11 mouse cellular contexts compared by ENCODE assay signal in the genomic region with DNA sequence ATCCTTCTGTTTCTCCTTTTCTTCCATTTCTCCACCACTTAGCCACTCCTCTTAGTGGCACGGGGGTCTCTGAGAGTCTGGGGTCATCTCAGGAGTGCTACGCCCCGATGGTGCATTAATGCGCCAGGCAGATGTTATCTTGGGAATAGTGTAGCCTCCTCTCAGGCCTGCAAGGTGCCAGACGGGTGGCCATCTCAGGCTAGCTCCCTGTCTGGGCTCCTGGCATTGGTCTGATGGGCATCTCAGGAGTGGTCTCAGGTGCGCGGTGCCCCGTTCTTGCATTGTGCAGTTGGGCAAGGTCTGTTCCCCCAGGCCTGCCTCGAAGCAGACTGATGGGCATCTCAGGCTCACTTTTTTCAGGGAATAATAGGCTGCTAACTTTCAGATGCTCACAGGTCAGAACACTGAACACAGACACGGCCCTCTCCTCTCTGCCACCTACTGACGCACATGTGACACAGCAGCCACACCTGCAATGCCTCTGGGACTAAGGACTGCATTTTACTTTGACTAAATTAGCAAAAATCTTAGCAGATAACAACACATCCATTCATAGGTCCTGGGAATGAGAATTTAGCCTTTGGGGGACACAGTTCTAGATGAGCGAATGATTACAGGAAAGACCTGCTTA.
DNase-seq lines count a peak whose midpoint lies in the region; ATAC-seq and TF ChIP-seq lines count a peak whose summit lies in the region.
"Had no signal": no experiment of that assay in that cellular context is flagged by ENCODE, and none has a peak within 500 bp of the region (broad histone marks: within the 10 kb centered on the region; RNA-seq: fewer than 3 reads in every experiment).

No protein-coding gene starts in this region.

- no peak overlapping the region for H3K9ac ChIP-seq in heart, adult 2 months (ENCODE audit: low read depth, low read length)
- H3K9ac ChIP-seq in stomach, postnatal 0 days (ENCODE audit: low read length) = no peak overlapping the region
- H3K9ac ChIP-seq: liver, embryonic 15.5 days had no signal

- H3K27me3 ChIP-seq in heart, adult 2 months (ENCODE audit: control insufficient read depth, insufficient read depth, low read length) = no peaks in the 10 kb centered on the region
- no peaks in the 10 kb centered on the region for H3K27me3 ChIP-seq in thymus, adult 2 months (ENCODE audit: control insufficient read depth, insufficient read depth, low read length)
- H3K27me3 ChIP-seq in stomach, postnatal 0 days (ENCODE audit: control insufficient read depth, insufficient read depth, low read length) = no peaks in the 10 kb centered on the region
- no peaks in the 10 kb centered on the region for H3K27me3 ChIP-seq in forebrain, embryonic 10.5 days (ENCODE audit: poor library complexity, severe bottlenecking)
- H3K27me3 ChIP-seq: liver, embryonic 15.5 days had no signal

- H3K4me3 ChIP-seq in heart, adult 2 months = no peak overlapping the region
- H3K4me3 ChIP-seq in thymus, adult 2 months (ENCODE audit: control insufficient read depth, insufficient read depth, low read length) = no peak overlapping the region
- H3K4me3 ChIP-seq in stomach, postnatal 0 days (ENCODE audit: low read depth, low read length) = no peak overlapping the region
- H3K4me3 ChIP-seq in forebrain, embryonic 10.5 days = no peak overlapping the region
- H3K4me3 ChIP-seq: liver, embryonic 15.5 days had no signal

- peak; percentile 48 for TF ChIP-seq CTCF in heart, adult 2 months (IDR thresholded peaks at IDR 0.05)
- no peak for TF ChIP-seq CTCF in thymus, adult 2 months (IDR thresholded peaks at IDR 0.05; ENCODE audit: borderline replicate concordance, control insufficient read depth, extremely low read depth, insufficient read depth, low read length, poor library complexity)
- peak; percentile 67 for TF ChIP-seq CTCF in stomach, postnatal 0 days (IDR thresholded peaks at IDR 0.05; ENCODE audit: low read depth)

- H3K9me3 ChIP-seq in stomach, postnatal 0 days (ENCODE audit: control insufficient read depth, low read length) = no peaks in the 10 kb centered on the region
- no peaks in the 10 kb centered on the region for H3K9me3 ChIP-seq in forebrain, embryonic 10.5 days
- H3K9me3 ChIP-seq: liver, embryonic 15.5 days had no signal

- TF ChIP-seq POLR2A in heart, adult 2 months (IDR thresholded peaks at IDR 0.05; ENCODE audit: insufficient read depth, low read depth, low read length) = no peak
- no peak for TF ChIP-seq POLR2A in thymus, adult 2 months (IDR thresholded peaks at IDR 0.05; ENCODE audit: control insufficient read depth, extremely low read depth, insufficient read depth, low read length, poor library complexity)

- H3K36me3 ChIP-seq in heart, adult 2 months (ENCODE audit: control insufficient read depth, insufficient read depth, low read length) = no peaks in the 10 kb centered on the region
- H3K36me3 ChIP-seq in thymus, adult 2 months (ENCODE audit: control insufficient read depth, insufficient read depth, low read length) = no peaks in the 10 kb centered on the region
- no peaks in the 10 kb centered on the region for H3K36me3 ChIP-seq in stomach, postnatal 0 days (ENCODE audit: control insufficient read depth, insufficient read depth, low read length)
- H3K36me3 ChIP-seq in forebrain, embryonic 10.5 days (replicated peaks) = no peaks in the 10 kb centered on the region
- H3K36me3 ChIP-seq: G1E; liver, embryonic 15.5 days had no signal

- TF ChIP-seq EP300 in heart, adult 2 months (IDR thresholded peaks at IDR 0.05; ENCODE audit: insufficient read depth, low read depth, low read length) = no peak
- no peak for TF ChIP-seq EP300 in stomach, postnatal 0 days (optimal IDR thresholded peaks at IDR 0.05)

- no peaks in the 10 kb centered on the region for H3K4me1 ChIP-seq in heart, adult 2 months (ENCODE audit: control insufficient read depth, insufficient read depth, low read length)
- H3K4me1 ChIP-seq in thymus, adult 2 months (replicated peaks; ENCODE audit: control insufficient read depth, insufficient read depth, low read length) = no peaks in the 10 kb centered on the region
- H3K4me1 ChIP-seq in stomach, postnatal 0 days (replicated peaks; ENCODE audit: control insufficient read depth, insufficient read depth) = no peaks in the 10 kb centered on the region
- no peaks in the 10 kb centered on the region for H3K4me1 ChIP-seq in forebrain, embryonic 10.5 days
- H3K4me1 ChIP-seq: liver, embryonic 15.5 days had no signal

- H3K27ac ChIP-seq in heart, adult 2 months = no peak overlapping the region
- H3K27ac ChIP-seq in thymus, adult 2 months (ENCODE audit: control insufficient read depth, insufficient read depth, low read length) = no peak overlapping the region
- H3K27ac ChIP-seq in stomach, postnatal 0 days (replicated peaks) = no peak overlapping the region
- no peak overlapping the region for H3K27ac ChIP-seq in forebrain, embryonic 10.5 days
- H3K27ac ChIP-seq: liver, embryonic 15.5 days had no signal

- WGBS in heart, adult 2 months = 70% methylated on average over 12 of the region's 12 CpGs
- 71% methylated on average over 12 of the region's 12 CpGs for WGBS in thymus, adult 2 months
- 72% methylated on average over 12 of the region's 12 CpGs for whole genome bisulfite sequencing in stomach, postnatal 0 days
- 80% methylated on average over 12 of the region's 12 CpGs for WGBS in forebrain, embryonic 10.5 days

- peak; percentile 48 to 65; a peak in 2 of 4 replicates for ATAC-seq in hematopoietic stem cell, adult 5-6 weeks (replicated peaks in 1 of 2; ENCODE audit: insufficient read depth in 1 of 2, low FRiP score in 2 of 2, low TSS enrichment in 1 of 2, low read depth in 1 of 2, poor library complexity in 2 of 2, severe bottlenecking in 2 of 2)
- ATAC-seq in stomach, postnatal 0 days (ENCODE audit: low FRiP score, low TSS enrichment) = no peak; the same call in 1 of the 2 replicates

- intact Hi-C loops in heart, adult 2 months (cut with DNase I) = loop anchor here (10.0 kb wide), 1 partner anchor 250 kb away; no protein-coding TSS in a partner anchor

- DNase-seq in heart, adult 2 months = no peak
- no peak for DNase-seq in heart, adult 8-10 months (ENCODE audit: low spot score)
- DNase-seq in thymus, postnatal 25 days = peak; percentile 12
- DNase-seq in thymus, adult 2 months = no peak
- no peak for DNase-seq in stomach, postnatal 0 days (ENCODE audit: low spot score)
- no peak for DNase-seq in forebrain, embryonic 10.5 days (ENCODE audit: extremely low spot score, low spot score)
- DNase-seq in cerebellum, adult 11 months = no peak
- DNase-seq: gastrocnemius, postnatal 10 days had no signal

- no peak overlapping the region for H3K4me2 ChIP-seq in stomach, postnatal 0 days (replicated peaks; ENCODE audit: low read depth)
- H3K4me2 ChIP-seq: liver, embryonic 15.5 days had no signal

- no peaks in the 10 kb centered on the region for H3K79me2 ChIP-seq in heart, adult 2 months (replicated peaks; ENCODE audit: control insufficient read depth, insufficient read depth, low read length)
